Mouse (Mus musculus): Measurements from ENCODE around the gene Nudt16l1.

The Nudt16l1 gene

GRCm38 (mm10) chr16:4938461-4938860, at the start of gene Nudt16l1:
Nudt16l1 (plus strand) TSS chr16:4938761.
- no peak for DNase-seq (ENCODE audit: low spot score)

DNA sequence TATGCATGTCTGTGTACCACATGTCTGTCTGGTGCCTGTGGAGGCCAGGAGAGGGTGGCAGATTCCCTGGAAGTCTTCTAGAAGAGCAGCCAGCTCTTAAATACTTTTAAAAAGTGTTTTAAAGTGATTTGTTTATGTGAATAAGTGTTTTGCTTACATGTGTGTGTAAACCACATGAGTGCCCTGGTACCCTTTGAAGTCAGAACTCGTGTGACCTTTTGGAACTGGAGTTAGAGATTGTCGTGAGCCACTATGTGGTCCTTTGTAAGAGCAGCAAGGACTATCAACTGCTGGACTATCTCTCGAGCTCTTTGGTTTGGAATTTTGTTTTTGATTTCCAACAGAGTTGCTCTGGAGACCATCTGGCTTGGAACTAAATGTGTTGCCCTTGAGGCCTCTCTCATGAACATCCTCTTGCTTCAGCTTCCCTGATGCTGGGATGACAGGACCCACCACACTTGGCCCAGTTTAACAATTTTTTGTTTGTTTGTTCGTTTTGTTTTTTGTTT, 48.3 kb upstream of the Nudt16l1 start:
- DNase-seq (ENCODE audit: low spot score): no peak

DNA sequence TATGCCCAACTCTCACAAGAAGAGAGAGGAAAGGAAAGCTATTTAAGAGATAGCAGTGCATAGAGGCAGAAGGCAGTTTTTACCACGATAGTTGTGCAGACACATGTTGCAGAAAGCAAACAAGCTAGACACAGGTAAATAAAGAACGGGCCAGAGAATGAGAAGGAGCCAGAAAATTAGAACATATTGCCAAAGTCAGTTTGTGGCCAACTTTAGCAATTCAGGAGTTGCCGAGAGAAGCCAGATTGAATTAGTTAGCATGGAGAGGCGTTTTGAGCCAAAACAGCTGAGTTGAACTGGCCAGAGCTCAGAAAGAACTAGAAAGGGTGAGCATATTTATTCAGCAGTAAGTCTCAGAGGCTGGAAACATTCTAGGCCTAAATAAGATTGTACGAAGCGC, 46.4 kb upstream of the Nudt16l1 start:
- DNase-seq (ENCODE audit: low spot score): no peak

DNA sequence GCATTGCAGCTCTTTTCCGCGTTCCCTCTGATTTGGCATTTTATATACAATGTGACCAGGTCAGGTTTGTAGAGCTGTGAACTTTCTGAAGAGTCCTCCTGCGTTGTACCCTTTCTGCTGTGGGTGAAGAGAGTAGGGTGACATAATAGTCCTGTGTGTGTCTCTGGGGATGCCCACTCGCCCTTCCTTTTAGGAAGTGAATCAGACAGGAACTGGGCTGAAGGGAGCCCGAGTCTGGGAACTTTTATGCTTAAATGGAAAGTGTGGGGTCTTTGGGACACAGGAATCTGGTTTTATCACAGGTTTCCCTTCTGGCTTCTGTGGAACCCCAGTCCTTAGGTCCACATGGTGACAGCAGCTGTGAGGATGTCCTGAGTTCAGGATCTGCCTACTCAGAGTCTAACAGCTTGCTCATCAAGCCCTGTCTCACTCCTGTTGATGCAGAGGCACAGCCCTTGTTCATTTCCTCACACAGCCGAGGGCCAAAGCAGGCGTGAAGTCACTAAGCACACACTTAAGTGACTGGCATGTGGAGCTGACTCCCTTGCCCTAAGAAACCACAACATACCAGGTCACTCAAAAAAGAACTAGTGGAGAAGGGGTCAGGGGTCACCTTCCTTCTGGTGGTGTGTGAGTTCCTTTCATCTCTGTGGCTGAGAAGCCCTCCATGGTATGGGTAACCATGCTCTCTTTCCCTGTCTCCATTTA, 44.2 kb upstream of the Nudt16l1 start:
- DNase-seq (ENCODE audit: low spot score): no peak

DNA sequence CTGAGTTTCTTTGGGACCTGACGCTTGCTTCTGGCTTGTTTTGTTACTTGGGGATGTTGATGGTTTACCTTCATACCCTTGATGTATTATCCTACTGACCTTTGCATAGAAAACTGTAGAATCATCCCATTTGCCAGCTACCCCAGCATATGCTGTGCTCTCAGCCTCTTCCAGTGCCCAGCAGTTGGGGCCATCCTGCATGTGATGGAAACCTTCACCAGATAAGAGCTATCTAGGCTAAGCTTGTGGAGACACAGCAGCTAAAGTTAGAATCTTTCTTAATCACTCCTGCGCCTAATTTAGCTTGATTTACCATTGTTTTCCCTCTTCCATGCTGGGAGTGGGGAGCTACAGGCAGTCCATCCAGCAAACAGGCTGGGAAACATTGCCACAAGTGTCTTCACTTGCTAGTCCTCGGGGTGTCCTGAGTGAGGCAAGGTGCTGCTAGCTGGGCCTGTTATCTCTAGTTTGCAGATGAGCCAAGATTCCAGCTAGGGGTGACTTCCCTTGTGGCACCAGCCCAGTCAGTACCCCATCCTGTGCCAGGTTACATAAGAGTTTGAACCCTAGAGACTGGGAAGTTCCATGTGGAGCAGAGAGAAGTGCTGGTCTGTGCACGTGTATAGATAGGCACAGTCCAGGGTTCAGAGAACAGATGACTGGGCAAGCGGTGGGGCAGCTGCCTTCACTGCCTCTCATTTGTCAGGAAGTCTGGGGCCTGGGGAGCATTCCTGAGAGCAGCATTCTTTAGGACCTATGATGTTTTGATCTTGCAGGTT, 42.1 kb upstream of the Nudt16l1 start:
- DNase-seq (ENCODE audit: low spot score): no peak

- no peak for DNase-seq (ENCODE audit: low spot score)
Measured at GRCm38 (mm10) chr16:4897146-4897730, 41.3 kb upstream of the Nudt16l1 start.

GRCm38 (mm10) chr16:4898881-4899280, 39.7 kb upstream of the Nudt16l1 start:
- no peak for DNase-seq (ENCODE audit: low spot score)

DNA sequence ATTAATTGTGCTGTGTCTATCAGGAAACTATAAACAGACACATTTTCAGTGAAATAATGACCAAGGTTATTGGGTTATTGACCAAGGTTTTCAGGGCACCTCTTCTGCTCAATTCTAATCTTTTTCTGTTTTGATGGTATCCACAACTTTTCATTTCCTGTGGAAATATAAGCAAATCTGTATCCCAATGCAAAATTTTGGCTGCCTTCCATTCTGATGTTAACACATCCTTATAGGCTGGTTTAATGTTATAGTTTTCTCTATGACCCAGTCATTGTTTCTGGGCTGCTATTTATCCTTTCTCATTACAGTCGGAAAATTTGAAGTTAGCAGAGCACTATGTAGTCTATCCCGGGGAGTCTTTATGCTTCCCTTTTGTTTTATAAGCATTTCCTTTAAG, 38.9 kb upstream of the Nudt16l1 start:
- DNase-seq (ENCODE audit: low spot score): no peak

DNA sequence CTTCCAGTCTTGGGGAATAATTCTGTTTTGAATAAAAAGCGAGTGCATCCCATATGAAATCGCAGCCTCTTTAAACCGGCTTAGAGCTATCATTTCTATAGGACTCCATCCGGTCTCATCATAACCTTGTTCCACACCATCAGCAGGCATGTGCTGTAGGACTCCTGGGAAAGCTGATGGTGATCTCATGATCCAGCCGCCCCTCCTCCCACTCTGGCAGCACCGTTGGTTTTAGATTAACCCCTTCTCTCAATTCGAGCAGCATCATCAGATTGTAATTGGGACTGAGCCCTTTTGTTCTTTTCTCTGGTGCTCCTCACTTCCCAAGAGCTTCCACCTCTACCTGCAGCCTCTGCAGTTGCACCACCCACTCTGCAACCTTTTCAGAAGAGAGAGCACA, 37.4 kb upstream of the Nudt16l1 start:
- DNase-seq (ENCODE audit: low spot score): no peak

DNA sequence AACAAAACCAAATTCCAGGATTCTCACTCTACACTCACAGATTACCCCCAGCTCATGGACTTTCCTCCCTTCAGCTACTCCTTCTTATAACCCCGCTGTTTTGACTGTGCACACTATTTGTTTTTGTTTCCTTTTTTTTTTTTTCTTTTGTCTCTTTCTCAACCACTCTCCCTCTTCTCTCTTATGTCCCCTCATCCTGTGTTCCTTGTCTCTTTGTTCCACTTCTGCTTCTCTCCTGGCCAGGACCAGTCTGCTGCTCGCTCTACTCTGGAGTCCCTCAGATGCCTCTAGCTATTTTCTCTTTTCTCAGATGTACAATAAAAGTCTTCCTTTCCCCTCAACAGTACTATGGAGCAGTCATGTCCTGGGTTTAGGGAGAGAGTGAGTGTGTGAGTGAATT, 36.2 kb upstream of the Nudt16l1 start:
- no peak for DNase-seq (ENCODE audit: low spot score)

GRCm38 (mm10) chr16:4903491-4904102, 35.0 kb upstream of the Nudt16l1 start:
- DNase-seq (ENCODE audit: low spot score): no peak

DNA sequence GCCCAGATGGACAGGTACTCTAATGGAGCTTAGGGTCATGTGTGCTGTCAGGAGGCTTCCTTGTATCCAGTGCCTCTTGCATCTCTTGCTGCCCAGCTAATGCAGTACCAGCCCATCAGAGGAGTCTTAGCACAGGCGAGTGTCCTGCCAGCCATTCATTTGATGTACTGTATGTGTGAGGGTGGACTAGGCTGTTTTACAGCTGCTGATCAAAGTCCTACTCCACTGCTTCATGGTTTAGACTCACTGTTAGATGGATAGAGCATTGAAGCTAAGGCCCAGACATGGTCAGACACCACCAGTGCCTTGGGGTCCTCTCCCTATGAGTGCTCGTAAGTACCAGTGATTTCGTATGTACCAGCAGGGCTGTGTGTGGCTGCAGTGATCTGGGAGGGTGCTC, 33.7 kb upstream of the Nudt16l1 start:
- no peak for DNase-seq (ENCODE audit: low spot score)

DNA sequence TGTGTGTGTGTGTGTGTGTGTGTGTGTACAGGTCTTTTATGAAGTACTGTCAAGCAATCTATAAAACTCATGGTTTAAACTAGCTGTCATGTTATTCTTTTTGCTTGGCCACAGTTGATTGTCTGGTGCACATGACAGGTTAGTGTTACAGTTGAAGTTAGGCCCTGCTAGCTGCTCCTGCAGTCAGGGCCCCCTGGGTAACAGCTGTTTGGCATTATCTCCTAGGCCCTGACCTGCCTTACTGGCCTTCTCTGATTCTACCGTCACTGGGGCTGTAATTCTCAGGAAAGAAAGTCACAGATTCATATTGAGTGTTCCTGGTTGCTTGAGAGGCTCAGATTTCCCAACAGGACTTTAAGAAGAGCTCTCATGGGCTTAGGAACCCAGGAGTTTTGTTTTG, 33.0 kb upstream of the Nudt16l1 start:
- no peak for DNase-seq (ENCODE audit: low spot score)

DNA sequence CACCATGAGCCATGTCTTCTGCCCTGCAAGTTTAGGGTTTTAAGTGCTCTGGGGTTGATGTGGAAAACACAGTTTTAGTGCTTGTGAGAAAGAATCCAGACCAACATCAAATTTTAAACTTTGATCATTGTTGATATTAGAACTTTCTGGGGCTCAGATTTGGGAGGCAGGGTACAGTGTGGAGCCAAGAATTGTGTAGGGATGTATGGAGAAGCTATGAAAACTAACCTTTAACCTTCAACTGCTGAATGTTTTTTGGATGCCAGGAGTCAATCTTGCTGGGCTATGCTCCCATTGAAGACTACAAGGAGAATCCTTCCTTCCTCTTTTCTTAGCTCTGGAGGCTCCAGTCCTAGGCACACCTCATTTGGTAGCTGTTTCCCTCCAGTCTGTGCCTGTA, 32.0 kb upstream of the Nudt16l1 start:
- no peak for DNase-seq (ENCODE audit: low spot score)

- no peak for DNase-seq (ENCODE audit: low spot score)
Measured at GRCm38 (mm10) chr16:4907386-4907785, 31.2 kb upstream of the Nudt16l1 start.

GRCm38 (mm10) chr16:4907972-4908371, 30.6 kb upstream of the Nudt16l1 start:
- DNase-seq (ENCODE audit: low spot score): no peak

DNA sequence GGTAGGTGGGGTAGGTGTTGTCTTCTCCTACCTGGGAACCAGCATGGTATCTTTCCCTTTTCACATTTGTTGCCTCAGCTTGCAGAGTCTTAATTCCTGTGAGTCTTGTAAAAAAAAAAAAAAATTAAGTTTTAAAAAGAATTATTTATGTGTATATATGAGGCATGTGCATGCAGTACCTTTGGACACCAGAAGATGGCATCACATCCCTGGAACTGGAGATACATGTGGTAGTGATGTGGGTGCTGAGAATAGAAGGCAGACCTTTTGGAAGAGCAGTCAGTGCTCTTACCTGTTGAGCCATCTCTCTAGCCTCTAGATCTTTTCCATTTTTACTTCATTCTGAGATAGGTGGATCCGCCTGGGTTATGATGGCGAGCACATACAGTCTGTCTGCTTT, 28.8 kb upstream of the Nudt16l1 start:
- no peak for DNase-seq (ENCODE audit: low spot score)

GRCm38 (mm10) chr16:4910758-4911157, 27.8 kb upstream of the Nudt16l1 start:
- DNase-seq (ENCODE audit: low spot score): no peak

DNA sequence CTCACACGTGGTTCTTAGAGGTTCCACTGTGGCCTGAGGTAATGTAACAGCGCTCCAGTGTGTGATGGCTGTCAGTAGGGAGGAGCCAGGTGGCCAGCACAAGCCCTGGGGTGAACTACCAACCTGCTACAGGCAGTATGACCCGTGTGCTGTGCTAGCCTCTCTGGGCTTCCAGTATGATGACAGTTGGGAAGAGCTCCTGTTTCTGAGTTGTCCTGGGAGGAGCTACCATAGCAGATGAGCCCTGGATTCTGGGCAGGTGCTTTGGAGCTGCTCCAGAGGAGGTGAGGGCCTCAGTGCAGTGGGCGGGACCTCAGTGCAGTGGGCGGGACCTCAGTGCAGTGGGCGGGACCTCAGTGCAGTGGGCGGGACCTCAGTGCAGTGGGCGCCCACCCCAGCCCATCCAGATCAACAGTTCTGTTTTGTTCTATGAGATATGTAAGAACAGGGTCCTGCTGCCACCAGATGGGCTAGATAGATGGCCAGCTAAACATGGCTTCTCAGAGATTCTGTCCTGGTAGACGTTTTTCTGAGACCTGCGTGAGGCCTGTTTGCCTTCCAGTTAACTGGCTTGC, 26.4 kb upstream of the Nudt16l1 start:
- DNase-seq (ENCODE audit: low spot score): no peak

- no peak for DNase-seq (ENCODE audit: low spot score)
Measured at GRCm38 (mm10) chr16:4912907-4913782, 25.4 kb upstream of the Nudt16l1 start.
